Mouse (Mus musculus) CH12.LX (cell line): ENCODE measurements around the gene B3gat1. TPM values are rescaled to one million over a fixed set of nuclear protein-coding genes. Genes with fewer than 3 reads are reported as not detected.

Source experiments
- DNase-seq: peaks from one replicate; pipeline ENCODE4 v3.0.0-alpha.2; 2013; ENCODE audit errors: extremely low read depth
- H3K27ac ChIP-seq: 2 replicates; pipeline ENCODE4 v1.5.1; 2012; ENCODE audit warnings: low read depth, mild to moderate bottlenecking, control low read depth, moderate library complexity; ENCODE audit not compliant: insufficient read depth
- H3K27me3 ChIP-seq: replicated peaks from 2 replicates; pipeline ENCODE3; 2012; ENCODE audit warnings: inconsistent platforms
- H3K36me3 ChIP-seq, 2 experiments: replicated peaks in 1 of 2; 2 replicates each; pipeline versions ENCODE3 to v1.6.1; 2012; ENCODE audit warnings: inconsistent platforms in 1 of 2, low read length in 1 of 2, mild to moderate bottlenecking in 1 of 2, mixed read lengths in 1 of 2, moderate library complexity in 1 of 2; ENCODE audit not compliant: control insufficient read depth in 1 of 2, insufficient read depth in 1 of 2
- H3K4me1 ChIP-seq, 2 experiments: 2 replicates each; pipeline ENCODE4 v1.6.1; 2012; ENCODE audit warnings: inconsistent platforms in 1 of 2, moderate library complexity in 1 of 2; ENCODE audit not compliant: insufficient read depth in 2 of 2, control insufficient read depth in 1 of 2
- H3K4me2 ChIP-seq: 2 replicates; pipeline ENCODE4 v1.6.1; 2012; ENCODE audit warnings: low read depth, mild to moderate bottlenecking, control low read depth; ENCODE audit not compliant: poor library complexity, insufficient read depth, severe bottlenecking
- H3K4me3 ChIP-seq, 3 experiments: fragments of 150-350 bp in 1 of 3; sonication (generic) in 1 of 3; replicated peaks in 1 of 3; 2 replicates each; pipeline versions ENCODE3 to v1.5.1; 2011 to 2012; ENCODE audit warnings: low read depth in 2 of 3, low read length in 2 of 3, mild to moderate bottlenecking in 2 of 3, moderate library complexity in 2 of 3, control low read depth in 1 of 3, improper control_type of control experiment in 1 of 3, inconsistent platforms in 1 of 3, mixed read lengths in 1 of 3; ENCODE audit not compliant: poor library complexity in 1 of 3
- H3K79me2 ChIP-seq: replicated peaks from 2 replicates; pipeline ENCODE4 v1.6.1; 2012; ENCODE audit warnings: mild to moderate bottlenecking, moderate library complexity; ENCODE audit not compliant: control insufficient read depth, poor library complexity, insufficient read depth, severe bottlenecking; ENCODE audit errors: extremely low read depth
- H3K9ac ChIP-seq: 2 replicates; pipeline ENCODE4 v1.6.1; 2012; ENCODE audit warnings: low read depth, mild to moderate bottlenecking, control low read depth, moderate library complexity; ENCODE audit not compliant: insufficient read depth
- H3K9me3 ChIP-seq: replicated peaks from 2 replicates; pipeline ENCODE3; 2012; ENCODE audit warnings: low read length, inconsistent platforms, mixed read lengths
- CHD1 ChIP-seq: IDR thresholded peaks from 2 replicates; pipeline ENCODE4 v1.6.1; 2012; ENCODE audit warnings: low read depth, low read length, improper control_type of control experiment, inconsistent platforms
- E2F4 ChIP-seq: IDR thresholded peaks from 2 replicates; pipeline ENCODE4 v1.6.1; 2011; ENCODE audit warnings: low read depth, low read length, improper control_type of control experiment; ENCODE audit not compliant: insufficient replicate concordance
- GABPA ChIP-seq: IDR thresholded peaks from 2 replicates; pipeline ENCODE4 v1.6.1; 2012; ENCODE audit warnings: low read depth, low read length, improper control_type of control experiment, inconsistent platforms; ENCODE audit not compliant: insufficient replicate concordance
- IRF4 ChIP-seq: IDR thresholded peaks from 2 replicates; pipeline ENCODE4 v1.6.1; 2014; ENCODE audit warnings: low read depth, mild to moderate bottlenecking, inconsistent platforms, low read length, improper control_type of control experiment
- JUN ChIP-seq: IDR thresholded peaks from 2 replicates; pipeline ENCODE4 v1.6.1; 2011; ENCODE audit warnings: low read depth, mild to moderate bottlenecking, low read length, improper control_type of control experiment, moderate library complexity; ENCODE audit not compliant: insufficient read depth
- MAFK ChIP-seq: IDR thresholded peaks from 2 replicates; pipeline ENCODE4 v1.6.1; 2011; ENCODE audit warnings: low read length, improper control_type of control experiment; ENCODE audit not compliant: insufficient replicate concordance
- MAX ChIP-seq: IDR thresholded peaks from 2 replicates; pipeline ENCODE4 v1.6.1; 2011; ENCODE audit warnings: low read length, improper control_type of control experiment
- MAZ ChIP-seq: IDR thresholded peaks from 2 replicates; pipeline ENCODE4 v1.6.1; 2012; ENCODE audit warnings: low read depth, mild to moderate bottlenecking, inconsistent platforms, low read length, improper control_type of control experiment, moderate library complexity
- MEF2A ChIP-seq: IDR thresholded peaks from 2 replicates; pipeline ENCODE4 v1.6.1; 2014; ENCODE audit warnings: low read depth, mild to moderate bottlenecking, inconsistent platforms, low read length, improper control_type of control experiment, borderline replicate concordance
- MYC ChIP-seq: IDR thresholded peaks from 2 replicates; pipeline ENCODE4 v1.6.1; 2011; ENCODE audit warnings: low read depth, mild to moderate bottlenecking, improper control_type of control experiment, low read length
- NELFE ChIP-seq: IDR thresholded peaks from 2 replicates; pipeline ENCODE4 v1.6.1; 2011; ENCODE audit warnings: low read depth, low read length, improper control_type of control experiment
- NRF1 ChIP-seq: IDR thresholded peaks from 2 replicates; pipeline ENCODE4 v1.6.1; 2014; ENCODE audit warnings: low read depth, mild to moderate bottlenecking, inconsistent platforms, low read length, improper control_type of control experiment, moderate library complexity
- PAX5 ChIP-seq: IDR thresholded peaks from 2 replicates; pipeline ENCODE4 v1.6.1; 2012; ENCODE audit warnings: low read length, inconsistent platforms, mixed read lengths
- POLR2AphosphoS2 ChIP-seq: IDR thresholded peaks from 2 replicates; pipeline ENCODE4 v1.6.1; 2011; ENCODE audit warnings: low read depth, low read length, improper control_type of control experiment
- RCOR1 ChIP-seq: conservative IDR thresholded peaks from 2 replicates; pipeline ENCODE4 v1.6.1; 2012; ENCODE audit warnings: low read depth, mild to moderate bottlenecking, inconsistent platforms, low read length, improper control_type of control experiment
- SIN3A ChIP-seq: IDR thresholded peaks from 2 replicates; pipeline ENCODE4 v1.6.1; 2012; ENCODE audit warnings: low read length, improper control_type of control experiment, inconsistent platforms
- SMC3 ChIP-seq: IDR thresholded peaks from 2 replicates; pipeline ENCODE4 v1.6.1; 2011; ENCODE audit warnings: low read depth, low read length, improper control_type of control experiment
- TCF12 ChIP-seq: IDR thresholded peaks from 2 replicates; pipeline ENCODE4 v1.6.1; 2014; ENCODE audit warnings: low read depth, mild to moderate bottlenecking, inconsistent platforms, low read length, improper control_type of control experiment
- UBTF ChIP-seq: IDR thresholded peaks from 2 replicates; pipeline ENCODE4 v1.6.1; 2012; ENCODE audit warnings: low read depth, mild to moderate bottlenecking, inconsistent platforms, low read length, improper control_type of control experiment, moderate library complexity
- ZKSCAN1 ChIP-seq: IDR thresholded peaks from 2 replicates; pipeline ENCODE4 v1.6.1; 2012; ENCODE audit warnings: low read depth, inconsistent platforms, low read length, improper control_type of control experiment, borderline replicate concordance
- dilution Hi-C: fragments of 300-500 bp; cut with MboI; formaldehyde crosslinking; loops from 2 replicates; pipeline ENCODE4 v1.14.3; 2020; ENCODE audit warnings: low sequenced_read_pairs; ENCODE audit not compliant: extremely low pct_unique_long_range_greater_than_20kb, extremely low pct_ligation_motif_present
- in situ Hi-C: fragments of 300-500 bp; cut with MboI; formaldehyde crosslinking; loops from 3 replicates; pipeline ENCODE4 v1.14.3; 2019; ENCODE audit warnings: low sequenced_read_pairs, low pct_ligation_motif_present, low pct_unique_long_range_greater_than_20kb, mixed read lengths
- polyA plus RNA-seq: library from polyadenylated mRNA; unstranded; fragments of >175 nt; gene quantifications from 2 replicates; pipeline ENCODE4 v1.2.1, GENCODE M21; 2012; ENCODE audit warnings: low read depth; ENCODE audit not compliant: insufficient read length
- total RNA-seq, 2 experiments: library from RNA; depleted of rRNA; stranded (reverse); fragments of 300-350 nt in 1 of 2; fragments of >200 nt in 1 of 2; gene quantifications; 2 replicates each; pipeline ENCODE4 v1.2.3; 2012 to 2014

B3gat1 gene
- total and polyA plus RNA-seq, 3 experiments, result not detected

- no peaks in the 10 kb centered on the region for H3K9me3 ChIP-seq
- no peak overlapping the region for H3K4me2 ChIP-seq
- TF ChIP-seq SIN3A (no peak), MEF2A (no peak), TCF12 (no peak), POLR2AphosphoS2 (no peak), GABPA (no peak), MAFK (no peak), MAZ (no peak), IRF4 (no peak), MYC (no peak), NELFE (no peak), ZKSCAN1 (no peak)
- H3K4me1 ChIP-seq, result no peaks in the 10 kb centered on the region
- H3K79me2 ChIP-seq, result no peaks in the 10 kb centered on the region
- H3K27ac ChIP-seq, result no peak overlapping the region
- no peaks in the 10 kb centered on the region for H3K27me3 ChIP-seq
- DNase-seq, result no peak
- H3K9ac ChIP-seq, result no peak overlapping the region
- no peak overlapping the region for H3K4me3 ChIP-seq
- dilution Hi-C loops, result no loop called here
- in situ Hi-C loops, result loop anchor here (25.0 kb wide), 1 partner anchor 1075 kb away; no protein-coding TSS in a partner anchor
- H3K36me3 ChIP-seq, result no peaks in the 10 kb centered on the region
Observed at GRCm38 (mm10) chr9:26762477-26762876, 28.9 kb downstream of the B3gat1 start.

GRCm38 (mm10) chr9:26768181-26768580 lies 34.7 kb downstream of the B3gat1 start:
- no peak overlapping the region for H3K4me3 ChIP-seq
- no peaks in the 10 kb centered on the region for H3K79me2 ChIP-seq
- no peaks in the 10 kb centered on the region for H3K27me3 ChIP-seq
- no peak for DNase-seq
- no peak overlapping the region for H3K9ac ChIP-seq
- in situ Hi-C loops, result loop anchor here (25.0 kb wide), 1 partner anchor 1081 kb away; no protein-coding TSS in a partner anchor
- H3K27ac ChIP-seq, result no peak overlapping the region
- dilution Hi-C loops, result no loop called here
- no peaks in the 10 kb centered on the region for H3K4me1 ChIP-seq
- no peaks in the 10 kb centered on the region for H3K36me3 ChIP-seq
- H3K9me3 ChIP-seq, result no peaks in the 10 kb centered on the region
- no peak overlapping the region for H3K4me2 ChIP-seq
- TF ChIP-seq UBTF (no peak), RCOR1 (no peak), JUN (no peak), CHD1 (no peak), NRF1 (no peak), TCF12 (no peak), PAX5 (no peak), MYC (no peak), SMC3 (no peak), MAX (no peak), E2F4 (no peak)
